Mouse (Mus musculus): ENCODE results near the gene Hist1h3h.
"Not testable (repeated sequence)": the region's sequence is repeated elsewhere in the genome, so short reads cannot be mapped to it uniquely, and the experiment has no call there.

DNA sequence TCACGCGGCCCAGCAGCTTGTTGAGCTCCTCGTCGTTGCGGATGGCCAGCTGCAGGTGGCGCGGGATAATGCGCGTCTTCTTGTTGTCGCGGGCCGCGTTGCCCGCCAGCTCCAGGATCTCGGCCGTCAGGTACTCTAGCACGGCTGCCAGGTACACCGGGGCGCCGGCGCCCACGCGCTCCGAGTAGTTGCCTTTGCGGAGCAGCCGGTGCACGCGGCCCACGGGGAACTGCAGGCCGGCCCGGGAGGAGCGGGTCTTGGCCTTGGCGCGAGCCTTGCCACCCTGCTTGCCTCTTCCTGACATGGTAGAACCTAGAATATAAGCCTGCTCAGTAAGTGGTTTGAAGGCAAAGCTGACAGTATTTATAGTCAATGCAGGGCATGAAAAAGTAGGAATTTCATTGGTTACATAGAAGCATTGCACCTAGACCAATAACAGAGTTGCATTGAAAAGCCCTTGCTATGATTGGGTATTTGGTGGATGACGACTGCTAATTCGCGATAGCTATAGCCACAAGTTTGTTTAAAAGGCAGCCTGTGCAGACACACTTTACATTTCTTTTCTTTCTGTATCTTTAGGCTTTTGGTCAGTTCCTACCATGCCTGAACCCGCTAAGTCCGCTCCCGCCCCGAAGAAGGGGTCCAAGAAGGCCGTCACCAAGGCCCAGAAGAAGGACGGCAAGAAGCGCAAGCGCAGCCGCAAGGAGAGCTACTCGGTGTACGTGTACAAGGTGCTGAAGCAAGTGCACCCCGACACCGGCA lies 36.2 kb downstream of the Hist1h3h start, which contains the start of the genes Hist1h2ak and Hist1h2bn:
- TF ChIP-seq CTCF (IDR thresholded peaks at IDR 0.05; ENCODE audit: low read depth, low read length): not testable (repeated sequence)
- 0 out of 2 replicates have a peak, but pooled peaks have one; percentile 54 for TF ChIP-seq POLR2A (IDR thresholded peaks at IDR 0.05; ENCODE audit: borderline replicate concordance, low read depth, low read length)
